Mouse (Mus musculus): ENCODE measurements at regions not wholly inside any gene's neighbourhood (a gene's known extent, or its start where the extent isn't known, plus 50 kb on each side); places are given as distances from the start of the nearest gene placed in this dataset.

- TF ChIP-seq CTCF (IDR thresholded peaks at IDR 0.05; ENCODE audit: borderline replicate concordance, insufficient read depth, low read depth, low read length), result no peak
- TF ChIP-seq POLR2A (IDR thresholded peaks at IDR 0.05; ENCODE audit: borderline replicate concordance, insufficient read depth, low read length), result no peak
Measured at GRCm38 (mm10) chr17:13657182-13657562, 103.2 kb upstream of the Afdn start.
